Mouse (Mus musculus): ENCODE results near the gene Gsta3.
"Not testable (repeated sequence)": the region's sequence is repeated elsewhere in the genome, so short reads cannot be mapped to it uniquely, and the experiment has no call there.

- not testable (repeated sequence) for TF ChIP-seq CTCF (IDR thresholded peaks at IDR 0.05; ENCODE audit: low read depth, low read length); POLR2A (IDR thresholded peaks at IDR 0.05; ENCODE audit: borderline replicate concordance, low read depth, low read length)
Observed at GRCm38 (mm10) chr1:21213991-21214692, 26.2 kb upstream of the Gsta3 start.
